Mouse (Mus musculus) limb, embryonic 14.5 days (tissue): ENCODE data around the gene Gab2. TPM values are rescaled to one million over a fixed set of nuclear protein-coding genes. Genes with fewer than 3 reads are reported as not detected.

ENCODE experiments used
- ATAC-seq: fragments of 200-750 bp; cut with Nextera tagmentation; 2 replicates; pipeline ENCODE4 v1.8.0; 2017; ENCODE audit warnings: low read depth, moderate number of reproducible peaks, moderate TSS enrichment; ENCODE audit not compliant: low FRiP score
- DNase-seq: peaks from one replicate; pipeline ENCODE4 v3.0.0-alpha.2; 2015; ENCODE audit warnings: low spot score
- H3K27ac ChIP-seq: fragments of 300-500 bp; sonication (generic); replicated peaks from 2 replicates; pipeline ENCODE4 v1.5.1; 2014; ENCODE audit warnings: low read depth, mild to moderate bottlenecking, low read length, moderate library complexity, mixed read lengths
- H3K27me3 ChIP-seq: fragments of 300-500 bp; sonication (generic); 2 replicates; pipeline ENCODE4 v1.6.1; 2014; ENCODE audit warnings: low read length, mixed read lengths; ENCODE audit not compliant: control insufficient read depth, insufficient read depth
- H3K36me3 ChIP-seq: fragments of 300-500 bp; sonication (generic); 2 replicates; pipeline ENCODE4 v1.6.1; 2014; ENCODE audit warnings: mild to moderate bottlenecking, low read length, moderate library complexity, mixed read lengths; ENCODE audit not compliant: control insufficient read depth, insufficient read depth
- H3K4me1 ChIP-seq: fragments of 300-500 bp; sonication (generic); 2 replicates; pipeline ENCODE4 v1.6.1; 2014; ENCODE audit warnings: antibody characterized with exemption, low read length, mixed read lengths; ENCODE audit not compliant: control insufficient read depth, insufficient read depth
- H3K4me2 ChIP-seq: fragments of 300-500 bp; sonication (generic); replicated peaks from 2 replicates; pipeline ENCODE4 v1.6.1; 2014; ENCODE audit warnings: low read depth, mild to moderate bottlenecking, low read length, moderate library complexity; ENCODE audit not compliant: severe bottlenecking
- H3K4me3 ChIP-seq: fragments of 300-500 bp; sonication (generic); replicated peaks from 2 replicates; pipeline ENCODE4 v1.5.1; 2014; ENCODE audit warnings: low read length
- H3K9ac ChIP-seq: fragments of 300-500 bp; sonication (generic); 2 replicates; pipeline ENCODE4 v1.6.1; 2014; ENCODE audit warnings: mild to moderate bottlenecking, low read depth, low read length, moderate library complexity; ENCODE audit not compliant: severe bottlenecking
- H3K9me3 ChIP-seq: fragments of 300-500 bp; sonication (generic); 2 replicates; pipeline ENCODE4 v1.6.1; 2016; ENCODE audit warnings: low read length; ENCODE audit not compliant: control insufficient read depth
- POLR2A ChIP-seq: fragments of 200-500 bp; IDR thresholded peaks from 2 replicates; pipeline ENCODE4 v1.8.0; 2012; ENCODE audit warnings: inconsistent platforms, mild to moderate bottlenecking, moderate library complexity, borderline replicate concordance; ENCODE audit not compliant: insufficient read depth, insufficient read length; ENCODE audit errors: extremely low read depth
- WGBS: fragments of 180-500 bp; shearing (Covaris S2); extraction: QIAGEN DNeasy Blood & Tissue Kit; methylation state at CpG from one replicate; pipeline ENCODE4 v1.1.7; 2014; 5-methylcytosine and 5-hydroxymethylcytosine counted together
- polyA plus RNA-seq, 2 experiments: library from polyadenylated mRNA; depleted of rRNA in 1 of 2; stranded (reverse) in 1 of 2; unstranded in 1 of 2; fragments of >200 nt; fragmentation: Nextera tagmentation in 1 of 2; extraction: Ambion mirVana in 1 of 2; gene quantifications; 2 replicates each; pipeline versions ENCODE4 v1.2.1 to v1.2.3; 2012 to 2014

Gab2 gene
- polyA plus RNA-seq, 2 experiments, result 5.1 to 7.7 TPM

- DNase-seq, result no peak
- no peaks in the 10 kb centered on the region for H3K27me3 ChIP-seq
Measured at GRCm38 (mm10) chr7:97304471-97304870, 223.1 kb downstream of the Gab2 start.

GRCm38 (mm10) chr7:97305206-97305605 lies 223.8 kb downstream of the Gab2 start:
- no peak for TF ChIP-seq POLR2A
- no peak for ATAC-seq
- Histone ChIP-seq H3K4me1 (no peaks in the 10 kb centered on the region), H3K9me3 (no peaks in the 10 kb centered on the region), H3K36me3 (peaks cover 31% of the 10 kb centered on the region), H3K27me3 (no peaks in the 10 kb centered on the region), H3K27ac (no peak overlapping the region), H3K9ac (no peak overlapping the region), H3K4me2 (no peak overlapping the region), H3K4me3 (no peak overlapping the region)
- no peak for DNase-seq
- WGBS, result 87% methylated on average over 4 of the region's 4 CpGs

More at GRCm38 (mm10) chr7:97304471-97304870, 223.1 kb downstream of the Gab2 start:
- Histone ChIP-seq H3K4me1 (no peaks in the 10 kb centered on the region), H3K27ac (no peak overlapping the region), H3K4me2 (no peak overlapping the region), H3K9ac (no peak overlapping the region), H3K9me3 (no peaks in the 10 kb centered on the region), H3K36me3 (peaks cover 28% of the 10 kb centered on the region), H3K4me3 (no peak overlapping the region)
- ATAC-seq, result no peak
- no peak for TF ChIP-seq POLR2A

- Histone ChIP-seq H3K4me2 (no peak overlapping the region), H3K27me3 (no peaks in the 10 kb centered on the region), H3K9ac (no peak overlapping the region), H3K4me3 (no peak overlapping the region), H3K9me3 (no peaks in the 10 kb centered on the region), H3K27ac (no peak overlapping the region), H3K36me3 (peaks cover 44% of the 10 kb centered on the region), H3K4me1 (no peaks in the 10 kb centered on the region)
- no peak for TF ChIP-seq POLR2A
- DNase-seq (no peak), ATAC-seq (no peak)
- WGBS, result 100% methylated on average over 2 of the region's 2 CpGs
Measured at GRCm38 (mm10) chr7:97306813-97307212, 225.4 kb downstream of the Gab2 start.

GRCm38 (mm10) chr7:97307546-97307945 lies 226.2 kb downstream of the Gab2 start:
- Histone ChIP-seq H3K27me3 (no peaks in the 10 kb centered on the region), H3K36me3 (peaks cover 46% of the 10 kb centered on the region), H3K9me3 (no peaks in the 10 kb centered on the region), H3K4me3 (no peak overlapping the region), H3K27ac (no peak overlapping the region), H3K4me1 (no peaks in the 10 kb centered on the region), H3K9ac (no peak overlapping the region), H3K4me2 (no peak overlapping the region)
- 87% methylated on average over 1 of the region's 1 CpGs for WGBS
- DNase-seq (no peak), ATAC-seq (no peak)
- no peak for TF ChIP-seq POLR2A

GRCm38 (mm10) chr7:97309461-97310340 lies 228.3 kb downstream of the Gab2 start:
- Histone ChIP-seq H3K4me3 (no peak overlapping the region), H3K27ac (no peak overlapping the region), H3K9ac (no peak overlapping the region), H3K4me2 (no peak overlapping the region), H3K36me3 (peaks cover 47% of the 10 kb centered on the region), H3K27me3 (no peaks in the 10 kb centered on the region), H3K9me3 (no peaks in the 10 kb centered on the region), H3K4me1 (no peaks in the 10 kb centered on the region)
- ATAC-seq (no peak), DNase-seq (no peak)
- WGBS, result 82% methylated on average over 4 of the region's 4 CpGs
- no peak for TF ChIP-seq POLR2A
